Mouse (Mus musculus) intestine, embryonic 14.5 days (tissue): ENCODE measurements around the gene Myof. TPM values are rescaled to one million over a fixed set of nuclear protein-coding genes. Genes with fewer than 3 reads are reported as not detected.

Experiments
- ATAC-seq: fragments of 200-750 bp; cut with Nextera tagmentation; replicated peaks from 2 replicates; pipeline ENCODE4 v1.8.0; 2017; ENCODE audit warnings: low read depth, moderate number of reproducible peaks, moderate TSS enrichment, moderate library complexity; ENCODE audit not compliant: low FRiP score, low TSS enrichment
- DNase-seq: peaks from one replicate; pipeline ENCODE4 v3.0.0-alpha.2; 2018; ENCODE audit warnings: low spot score
- H3K27ac ChIP-seq: fragments of 300-500 bp; sonication (generic); 2 replicates; pipeline ENCODE4 v1.5.1; 2014; ENCODE audit warnings: low read depth, mild to moderate bottlenecking, control low read depth
- H3K27me3 ChIP-seq: fragments of 300-500 bp; sonication (generic); replicated peaks from 2 replicates; pipeline ENCODE4 v1.6.1; 2014; ENCODE audit warnings: low read length, control low read depth; ENCODE audit not compliant: control insufficient read depth, insufficient read depth
- H3K36me3 ChIP-seq: fragments of 300-500 bp; sonication (generic); 2 replicates; pipeline ENCODE4 v1.6.1; 2014; ENCODE audit warnings: low read length, control low read depth; ENCODE audit not compliant: control insufficient read depth, insufficient read depth
- H3K4me1 ChIP-seq: fragments of 300-500 bp; sonication (generic); replicated peaks from 2 replicates; pipeline ENCODE4 v1.6.1; 2014; ENCODE audit warnings: low read length, control low read depth, mixed read lengths; ENCODE audit not compliant: control insufficient read depth, insufficient read depth
- H3K4me2 ChIP-seq: fragments of 300-500 bp; sonication (generic); 2 replicates; pipeline ENCODE4 v1.6.1; 2014; ENCODE audit warnings: low read length
- H3K4me3 ChIP-seq: fragments of 300-500 bp; sonication (generic); 2 replicates; pipeline ENCODE4 v1.5.1; 2014; ENCODE audit warnings: low read depth, low read length, control low read depth, mixed read lengths
- H3K9ac ChIP-seq: fragments of 300-500 bp; sonication (generic); 2 replicates; pipeline ENCODE4 v1.6.1; 2014; ENCODE audit warnings: mild to moderate bottlenecking, low read length
- H3K9me3 ChIP-seq: fragments of 300-500 bp; sonication (generic); 2 replicates; pipeline ENCODE4 v1.6.1; 2016; ENCODE audit warnings: low read length, control low read depth; ENCODE audit not compliant: control insufficient read depth
- WGBS: fragments of 180-500 bp; shearing (Covaris S2); extraction: QIAGEN DNeasy Blood & Tissue Kit; methylation state at CpG from one replicate; pipeline ENCODE4 v1.1.7; 2014; 5-methylcytosine and 5-hydroxymethylcytosine counted together
- polyA plus RNA-seq: library from polyadenylated mRNA; unstranded; fragments of >200 nt; fragmentation: Nextera tagmentation; extraction: Ambion mirVana; gene quantifications from 2 replicates; pipeline ENCODE4 v1.2.1, GENCODE M21; 2014

The Myof gene
- polyA plus RNA-seq, 1 experiment from 2014 or later: 16.7 TPM

- H3K27ac ChIP-seq: no peak overlapping the region
- no peaks in the 10 kb centered on the region for H3K4me1 ChIP-seq
- H3K27me3 ChIP-seq: no peaks in the 10 kb centered on the region
- H3K4me3 ChIP-seq: no peak overlapping the region
- WGBS: 51% methylated on average over 2 of the region's 2 CpGs
- H3K9ac ChIP-seq: no peak overlapping the region
- peaks cover 29% of the 10 kb centered on the region for H3K36me3 ChIP-seq
- DNase-seq: no peak
- no peak; the same call in 1 of the 2 replicates for ATAC-seq
- no peak overlapping the region for H3K4me2 ChIP-seq
- no peaks in the 10 kb centered on the region for H3K9me3 ChIP-seq
Measured at GRCm38 (mm10) chr19:38076251-38076650, 32.9 kb upstream of the Myof start.

GRCm38 (mm10) chr19:38075051-38075450, 31.7 kb upstream of the Myof start:
- Histone ChIP-seq H3K27me3 (no peaks in the 10 kb centered on the region), H3K4me3 (no peak overlapping the region), H3K36me3 (peaks cover 41% of the 10 kb centered on the region), H3K27ac (no peak overlapping the region), H3K9me3 (no peaks in the 10 kb centered on the region), H3K4me1 (no peaks in the 10 kb centered on the region), H3K4me2 (no peak overlapping the region), H3K9ac (no peak overlapping the region)
- no peak for ATAC-seq
- no peak for DNase-seq
- 80% methylated on average over 11 of the region's 11 CpGs for WGBS

- no peak for ATAC-seq
- Histone ChIP-seq H3K4me3 (no peak overlapping the region), H3K4me1 (no peaks in the 10 kb centered on the region), H3K27me3 (no peaks in the 10 kb centered on the region), H3K9me3 (no peaks in the 10 kb centered on the region), H3K9ac (no peak overlapping the region), H3K27ac (no peak overlapping the region), H3K4me2 (no peak overlapping the region), H3K36me3 (peaks cover 57% of the 10 kb centered on the region)
- WGBS: 94% methylated on average over 5 of the region's 5 CpGs
- DNase-seq: no peak
Measured at GRCm38 (mm10) chr19:38073226-38073625, 29.8 kb upstream of the Myof start.

- Histone ChIP-seq H3K9me3 (no peaks in the 10 kb centered on the region), H3K4me3 (no peak overlapping the region), H3K36me3 (peaks cover 66% of the 10 kb centered on the region), H3K4me2 (no peak overlapping the region), H3K9ac (no peak overlapping the region), H3K27me3 (no peaks in the 10 kb centered on the region), H3K4me1 (no peaks in the 10 kb centered on the region), H3K27ac (no peak overlapping the region)
- whole genome bisulfite sequencing: 93% methylated on average over 1 of the region's 1 CpGs
- no peak for DNase-seq
- no peak for ATAC-seq
Measured at GRCm38 (mm10) chr19:38064051-38064450, 20.7 kb upstream of the Myof start.

- H3K9ac ChIP-seq: no peak overlapping the region
- DNase-seq (no peak), ATAC-seq (no peak)
- peaks cover 67% of the 10 kb centered on the region for H3K36me3 ChIP-seq
- no peaks in the 10 kb centered on the region for H3K9me3 ChIP-seq
- WGBS: 95% methylated on average over 3 of the region's 3 CpGs
- no peak overlapping the region for H3K4me2 ChIP-seq
- H3K27ac ChIP-seq: no peak overlapping the region
- H3K4me3 ChIP-seq: no peak overlapping the region
- H3K4me1 ChIP-seq: no peaks in the 10 kb centered on the region
- no peaks in the 10 kb centered on the region for H3K27me3 ChIP-seq
Measured at GRCm38 (mm10) chr19:38063201-38063600, 19.8 kb upstream of the Myof start.

- H3K9me3 ChIP-seq: no peaks in the 10 kb centered on the region
- 90% methylated on average over 8 of the region's 8 CpGs for WGBS
- no peak for ATAC-seq
- H3K27ac ChIP-seq: no peak overlapping the region
- peaks cover 47% of the 10 kb centered on the region for H3K36me3 ChIP-seq
- DNase-seq: no peak
- H3K9ac ChIP-seq: no peak overlapping the region
- H3K4me2 ChIP-seq: no peak overlapping the region
- no peaks in the 10 kb centered on the region for H3K27me3 ChIP-seq
- H3K4me1 ChIP-seq: peaks cover 11% of the 10 kb centered on the region
- no peak overlapping the region for H3K4me3 ChIP-seq
Measured at GRCm38 (mm10) chr19:38056931-38057330, 13.6 kb upstream of the Myof start.

GRCm38 (mm10) chr19:38056276-38056675, 12.9 kb upstream of the Myof start:
- peak overlapping the region; percentile 81 for H3K4me3 ChIP-seq
- H3K27me3 ChIP-seq: no peaks in the 10 kb centered on the region
- H3K4me2 ChIP-seq: peak overlapping the region; percentile 73
- peaks cover 41% of the 10 kb centered on the region for H3K36me3 ChIP-seq
- no peak for DNase-seq
- H3K4me1 ChIP-seq: peaks cover 11% of the 10 kb centered on the region
- WGBS: 46% methylated on average over 3 of the region's 3 CpGs
- no peaks in the 10 kb centered on the region for H3K9me3 ChIP-seq
- ATAC-seq: no peak
- H3K9ac ChIP-seq: 0 out of 2 replicates have a peak overlapping the region, but pooled peaks have one; percentile 22
- no peak overlapping the region for H3K27ac ChIP-seq

- Histone ChIP-seq H3K4me1 (peaks cover 11% of the 10 kb centered on the region), H3K36me3 (peaks cover 36% of the 10 kb centered on the region), H3K27ac (no peak overlapping the region), H3K27me3 (no peaks in the 10 kb centered on the region), H3K4me3 (peak overlapping the region; percentile 81), H3K4me2 (peak overlapping the region; percentile 73), H3K9ac (peak overlapping the region; percentile 74), H3K9me3 (no peaks in the 10 kb centered on the region)
- ATAC-seq (no peak), DNase-seq (no peak)
- WGBS: 13% methylated on average over 6 of the region's 6 CpGs
Measured at GRCm38 (mm10) chr19:38055798-38056197, 12.4 kb upstream of the Myof start.

GRCm38 (mm10) chr19:38054720-38055192, 11.4 kb upstream of the Myof start, which contains the start of gene Cep55:
TSS of gene Cep55 (plus strand) at chr19:38055011.
- H3K27ac ChIP-seq: peak within 1 kb of the TSS; percentile 59; the same call in 1 of the 2 replicates
- 1% methylated on average over 35 of the region's 36 CpGs for WGBS
- peaks cover 11% of the 10 kb centered on the region for H3K4me1 ChIP-seq
- ATAC-seq: peak; percentile 93
- H3K9me3 ChIP-seq: no peaks in the 10 kb centered on the region
- H3K36me3 ChIP-seq: peaks cover 25% of the 10 kb centered on the region
- H3K4me3 ChIP-seq: peak within 1 kb of the TSS; percentile 81
- H3K9ac ChIP-seq: peak within 1 kb of the TSS; percentile 74
- H3K4me2 ChIP-seq: peak within 1 kb of the TSS; percentile 73
- peak; percentile 99 for DNase-seq
- H3K27me3 ChIP-seq: no peaks in the 10 kb centered on the region
